Mouse (Mus musculus): ENCODE measurements around the gene Trappc5. TPM values are rescaled to one million over a fixed set of nuclear protein-coding genes. Genes with fewer than 3 reads are reported as not detected.

The Trappc5 gene
- polyA plus RNA-seq, 1 experiment from 2014 or later = 43.6 TPM

GRCm38 (mm10) chr8:3648268-3648667 lies 27.8 kb upstream of the Trappc5 start:
- WGBS = 73% methylated on average over 2 of the region's 2 CpGs
- Histone ChIP-seq H3K4me1 (ENCODE audit: control insufficient read depth, insufficient read depth, low read length) (no peaks in the 10 kb centered on the region), H3K4me3 (ENCODE audit: low read depth, low read length) (no peak overlapping the region)

GRCm38 (mm10) chr8:3648990-3649389 lies 27.1 kb upstream of the Trappc5 start:
- whole genome bisulfite sequencing = 44% methylated on average over 1 of the region's 1 CpGs
- no peaks in the 10 kb centered on the region for H3K27me3 ChIP-seq (ENCODE audit: control insufficient read depth, insufficient read depth, low read length)
- H3K9me3 ChIP-seq (ENCODE audit: control insufficient read depth, low read length) = no peaks in the 10 kb centered on the region
- H3K4me2 ChIP-seq (ENCODE audit: low read depth) = no peak overlapping the region
- H3K27ac ChIP-seq (ENCODE audit: low read depth, low read length) = no peak overlapping the region
- H3K9ac ChIP-seq (ENCODE audit: low read length) = no peak overlapping the region
- H3K36me3 ChIP-seq (ENCODE audit: control insufficient read depth, insufficient read depth, low read length) = no peaks in the 10 kb centered on the region
- no peak overlapping the region for H3K4me3 ChIP-seq (ENCODE audit: low read depth, low read length)
- ATAC-seq (ENCODE audit: insufficient read depth, low FRiP score, low TSS enrichment) (no peak), DNase-seq (ENCODE audit: low spot score) (no peak)
- H3K4me1 ChIP-seq (ENCODE audit: control insufficient read depth, insufficient read depth, low read length) = no peaks in the 10 kb centered on the region

More at GRCm38 (mm10) chr8:3648268-3648667, 27.8 kb upstream of the Trappc5 start:
- Histone ChIP-seq H3K9me3 (ENCODE audit: control insufficient read depth, low read length) (no peaks in the 10 kb centered on the region), H3K27me3 (ENCODE audit: control insufficient read depth, insufficient read depth, low read length) (no peaks in the 10 kb centered on the region), H3K9ac (ENCODE audit: low read length) (no peak overlapping the region), H3K4me2 (ENCODE audit: low read depth) (no peak overlapping the region), H3K27ac (ENCODE audit: low read depth, low read length) (no peak overlapping the region), H3K36me3 (ENCODE audit: control insufficient read depth, insufficient read depth, low read length) (no peaks in the 10 kb centered on the region)
- DNase-seq (ENCODE audit: low spot score) (no peak), ATAC-seq (ENCODE audit: insufficient read depth, low FRiP score, low TSS enrichment) (no peak)

- no peak for ATAC-seq (ENCODE audit: insufficient read depth, low FRiP score, low TSS enrichment)
- Histone ChIP-seq H3K4me2 (ENCODE audit: low read depth) (no peak overlapping the region), H3K36me3 (ENCODE audit: control insufficient read depth, insufficient read depth, low read length) (no peaks in the 10 kb centered on the region), H3K27ac (ENCODE audit: low read depth, low read length) (no peak overlapping the region), H3K9me3 (ENCODE audit: control insufficient read depth, low read length) (no peaks in the 10 kb centered on the region), H3K4me1 (ENCODE audit: control insufficient read depth, insufficient read depth, low read length) (no peaks in the 10 kb centered on the region), H3K27me3 (ENCODE audit: control insufficient read depth, insufficient read depth, low read length) (no peaks in the 10 kb centered on the region), H3K9ac (ENCODE audit: low read length) (no peak overlapping the region), H3K4me3 (ENCODE audit: low read depth, low read length) (no peak overlapping the region)
- WGBS = 71% methylated on average over 3 of the region's 3 CpGs
- no peak for DNase-seq (ENCODE audit: low spot score)
These were observed 23.3 kb upstream of the Trappc5 start for GRCm38 (mm10) chr8:3652845-3653244.

GRCm38 (mm10) chr8:3654726-3655508 lies 21.2 kb upstream of the Trappc5 start:
- Histone ChIP-seq H3K27me3 (ENCODE audit: control insufficient read depth, insufficient read depth, low read length) (no peaks in the 10 kb centered on the region), H3K4me2 (ENCODE audit: low read depth) (no peak overlapping the region), H3K9me3 (ENCODE audit: control insufficient read depth, low read length) (no peaks in the 10 kb centered on the region), H3K36me3 (ENCODE audit: control insufficient read depth, insufficient read depth, low read length) (no peaks in the 10 kb centered on the region), H3K9ac (ENCODE audit: low read length) (no peak overlapping the region), H3K4me3 (ENCODE audit: low read depth, low read length) (no peak overlapping the region), H3K4me1 (ENCODE audit: control insufficient read depth, insufficient read depth, low read length) (no peaks in the 10 kb centered on the region), H3K27ac (ENCODE audit: low read depth, low read length) (no peak overlapping the region)
- ATAC-seq (ENCODE audit: insufficient read depth, low FRiP score, low TSS enrichment) (no peak), DNase-seq (ENCODE audit: low spot score) (no peak)
- 77% methylated on average over 11 of the region's 11 CpGs for WGBS

- Histone ChIP-seq H3K4me1 (ENCODE audit: control insufficient read depth, insufficient read depth, low read length) (no peaks in the 10 kb centered on the region), H3K27me3 (ENCODE audit: control insufficient read depth, insufficient read depth, low read length) (no peaks in the 10 kb centered on the region), H3K9me3 (ENCODE audit: control insufficient read depth, low read length) (no peaks in the 10 kb centered on the region), H3K36me3 (ENCODE audit: control insufficient read depth, insufficient read depth, low read length) (no peaks in the 10 kb centered on the region), H3K27ac (ENCODE audit: low read depth, low read length) (no peak within 1 kb of the TSS), H3K4me3 (ENCODE audit: low read depth, low read length) (no peak within 1 kb of the TSS), H3K9ac (ENCODE audit: low read length) (no peak within 1 kb of the TSS), H3K4me2 (ENCODE audit: low read depth) (no peak within 1 kb of the TSS)
- DNase-seq (ENCODE audit: low spot score) (no peak), ATAC-seq (ENCODE audit: insufficient read depth, low FRiP score, low TSS enrichment) (no peak)
- 66% methylated on average over 3 of the region's 3 CpGs for WGBS
These were observed 20.6 kb upstream of the Trappc5 start, which contains the start of gene Retn for GRCm38 (mm10) chr8:3655526-3655925. Retn (plus strand) TSS chr8:3655770.

- H3K4me3 ChIP-seq (ENCODE audit: low read depth, low read length) = no peak overlapping the region
- no peak overlapping the region for H3K4me2 ChIP-seq (ENCODE audit: low read depth)
- H3K36me3 ChIP-seq (ENCODE audit: control insufficient read depth, insufficient read depth, low read length) = no peaks in the 10 kb centered on the region
- no peak overlapping the region for H3K9ac ChIP-seq (ENCODE audit: low read length)
- no peaks in the 10 kb centered on the region for H3K9me3 ChIP-seq (ENCODE audit: control insufficient read depth, low read length)
- no peaks in the 10 kb centered on the region for H3K4me1 ChIP-seq (ENCODE audit: control insufficient read depth, insufficient read depth, low read length)
- DNase-seq (ENCODE audit: low spot score) = peak; percentile 30
- no peaks in the 10 kb centered on the region for H3K27me3 ChIP-seq (ENCODE audit: control insufficient read depth, insufficient read depth, low read length)
- no peak overlapping the region for H3K27ac ChIP-seq (ENCODE audit: low read depth, low read length)
- 26% methylated on average over 7 of the region's 7 CpGs for WGBS
- ATAC-seq (ENCODE audit: insufficient read depth, low FRiP score, low TSS enrichment) = no peak
These were observed 19.2 kb upstream of the Trappc5 start for GRCm38 (mm10) chr8:3656725-3657381.

- DNase-seq (ENCODE audit: low spot score) = no peak
- 86% methylated on average over 8 of the region's 8 CpGs for WGBS
- Histone ChIP-seq H3K27me3 (ENCODE audit: control insufficient read depth, insufficient read depth, low read length) (no peaks in the 10 kb centered on the region), H3K36me3 (ENCODE audit: control insufficient read depth, insufficient read depth, low read length) (no peaks in the 10 kb centered on the region), H3K27ac (ENCODE audit: low read depth, low read length) (no peak overlapping the region), H3K4me1 (ENCODE audit: control insufficient read depth, insufficient read depth, low read length) (no peaks in the 10 kb centered on the region), H3K4me3 (ENCODE audit: low read depth, low read length) (no peak overlapping the region), H3K9ac (ENCODE audit: low read length) (no peak overlapping the region), H3K4me2 (ENCODE audit: low read depth) (no peak overlapping the region), H3K9me3 (ENCODE audit: control insufficient read depth, low read length) (no peaks in the 10 kb centered on the region)
- ATAC-seq (ENCODE audit: insufficient read depth, low FRiP score, low TSS enrichment) = no peak
These were observed 15.2 kb upstream of the Trappc5 start for GRCm38 (mm10) chr8:3660889-3661288.

- Histone ChIP-seq H3K27ac (ENCODE audit: low read depth, low read length) (no peak overlapping the region), H3K9ac (ENCODE audit: low read length) (no peak overlapping the region), H3K9me3 (ENCODE audit: control insufficient read depth, low read length) (no peaks in the 10 kb centered on the region), H3K4me2 (ENCODE audit: low read depth) (no peak overlapping the region), H3K4me3 (ENCODE audit: low read depth, low read length) (no peak overlapping the region), H3K4me1 (ENCODE audit: control insufficient read depth, insufficient read depth, low read length) (no peaks in the 10 kb centered on the region), H3K27me3 (ENCODE audit: control insufficient read depth, insufficient read depth, low read length) (no peaks in the 10 kb centered on the region), H3K36me3 (ENCODE audit: control insufficient read depth, insufficient read depth, low read length) (no peaks in the 10 kb centered on the region)
- no peak for DNase-seq (ENCODE audit: low spot score)
- WGBS = 74% methylated on average over 5 of the region's 5 CpGs
- no peak for ATAC-seq (ENCODE audit: insufficient read depth, low FRiP score, low TSS enrichment)
These were observed 11.7 kb upstream of the Trappc5 start for GRCm38 (mm10) chr8:3664405-3664804.

GRCm38 (mm10) chr8:3665507-3665906 lies 10.6 kb upstream of the Trappc5 start, which contains the start of gene Mcemp1:
Mcemp1 (plus strand) TSS chr8:3665754.
- Histone ChIP-seq H3K9ac (ENCODE audit: low read length) (no peak within 1 kb of the TSS), H3K27ac (ENCODE audit: low read depth, low read length) (no peak within 1 kb of the TSS), H3K27me3 (ENCODE audit: control insufficient read depth, insufficient read depth, low read length) (no peaks in the 10 kb centered on the region), H3K36me3 (ENCODE audit: control insufficient read depth, insufficient read depth, low read length) (no peaks in the 10 kb centered on the region), H3K4me1 (ENCODE audit: control insufficient read depth, insufficient read depth, low read length) (no peaks in the 10 kb centered on the region), H3K9me3 (ENCODE audit: control insufficient read depth, low read length) (no peaks in the 10 kb centered on the region), H3K4me2 (ENCODE audit: low read depth) (no peak within 1 kb of the TSS), H3K4me3 (ENCODE audit: low read depth, low read length) (no peak within 1 kb of the TSS)
- 68% methylated on average over 6 of the region's 6 CpGs for WGBS
- DNase-seq (ENCODE audit: low spot score) (no peak), ATAC-seq (ENCODE audit: insufficient read depth, low FRiP score, low TSS enrichment) (no peak)

Measured in neural tube, embryonic 11.5 days (tissue).